Mouse (Mus musculus): ENCODE results near the gene Gm49394.

Gm49394 gene

GRCm38 (mm10) chr7:142659181-142659681 is 10.5 kb downstream of the Gm49394 start:
- no peak for DNase-seq (ENCODE audit: low read depth, low spot score)

GRCm38 (mm10) chr7:142658681-142659180 is 11.0 kb downstream of the Gm49394 start:
- no peak for DNase-seq (ENCODE audit: low read depth, low spot score)

- DNase-seq (ENCODE audit: low read depth, low spot score): no peak
These were observed 11.7 kb downstream of the Gm49394 start for GRCm38 (mm10) chr7:142657821-142658614.

- no peak for DNase-seq (ENCODE audit: low read depth, low spot score)
These were observed 12.4 kb downstream of the Gm49394 start for GRCm38 (mm10) chr7:142657341-142657791.

DNA sequence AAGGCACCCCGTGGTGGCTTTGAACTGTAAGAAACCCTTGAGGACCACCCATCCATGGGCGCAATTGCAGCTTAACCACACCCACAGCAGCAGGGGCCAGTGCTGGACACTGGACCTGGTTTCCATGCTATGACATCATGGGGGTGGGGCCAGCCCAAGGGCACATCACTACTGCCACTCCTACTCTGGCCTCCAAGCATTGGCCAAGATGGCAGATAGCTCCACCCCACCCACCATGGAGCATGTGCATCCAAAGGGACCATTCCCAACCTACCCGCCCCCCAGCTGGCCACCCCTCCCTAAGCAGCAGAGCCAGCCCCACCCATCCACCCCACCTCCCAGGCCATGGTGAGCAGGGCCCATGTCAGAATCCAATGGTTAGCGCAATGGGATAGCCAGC is 13.7 kb downstream of the Gm49394 start:
- peak; percentile 59 for DNase-seq (ENCODE audit: low read depth, low spot score)

DNA sequence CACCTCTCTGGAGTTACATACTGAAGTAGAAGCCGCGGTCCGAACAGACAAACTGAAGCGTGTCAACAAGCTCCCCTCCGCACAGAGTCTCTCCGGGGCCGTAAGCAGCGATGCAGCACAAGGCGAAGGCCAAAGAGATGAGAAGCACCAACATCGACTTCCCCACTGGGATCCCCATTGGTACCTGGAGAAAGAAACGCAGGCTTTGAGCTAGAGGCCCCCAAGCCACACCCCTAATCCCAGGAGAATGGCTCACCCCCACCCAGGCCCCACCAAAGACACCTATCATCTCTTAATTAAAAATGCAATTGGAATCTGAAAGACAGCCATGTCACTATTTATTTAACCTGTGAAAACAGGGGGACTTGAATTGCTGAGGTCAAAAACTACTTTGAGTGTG is 14.1 kb downstream of the Gm49394 start:
- peak; percentile 60 for DNase-seq (ENCODE audit: low read depth, low spot score)

- DNase-seq (ENCODE audit: low read depth, low spot score): no peak
These were observed 16.0 kb downstream of the Gm49394 start for GRCm38 (mm10) chr7:142653726-142654125.

DNA sequence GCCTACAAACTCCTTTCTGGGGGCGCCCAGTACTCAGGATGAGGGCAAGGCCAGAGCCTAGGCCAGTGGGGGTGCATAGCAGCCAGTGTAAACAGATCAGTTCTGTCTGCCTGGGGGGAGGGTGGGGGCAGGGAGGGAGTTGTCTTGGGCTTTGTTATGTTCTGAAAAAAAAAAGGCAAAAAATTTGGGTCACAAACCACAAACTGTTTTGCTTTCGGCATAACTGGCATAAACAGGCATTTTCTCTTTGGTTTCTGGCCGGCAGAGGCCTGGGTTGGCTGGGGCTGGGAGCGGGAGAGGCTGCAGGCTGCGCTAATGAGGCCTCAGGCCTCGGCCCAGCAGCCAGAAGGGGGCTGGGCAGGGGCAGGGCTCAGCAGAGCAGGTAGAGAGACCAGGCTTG is 23.1 kb downstream of the Gm49394 start:
- no peak for DNase-seq (ENCODE audit: low read depth, low spot score)

- no peak for DNase-seq (ENCODE audit: low read depth, low spot score)
These were observed 24.7 kb downstream of the Gm49394 start for GRCm38 (mm10) chr7:142645045-142645444.

GRCm38 (mm10) chr7:142636178-142636577 is 33.6 kb downstream of the Gm49394 start:
- DNase-seq (ENCODE audit: low read depth, low spot score): no peak

DNA sequence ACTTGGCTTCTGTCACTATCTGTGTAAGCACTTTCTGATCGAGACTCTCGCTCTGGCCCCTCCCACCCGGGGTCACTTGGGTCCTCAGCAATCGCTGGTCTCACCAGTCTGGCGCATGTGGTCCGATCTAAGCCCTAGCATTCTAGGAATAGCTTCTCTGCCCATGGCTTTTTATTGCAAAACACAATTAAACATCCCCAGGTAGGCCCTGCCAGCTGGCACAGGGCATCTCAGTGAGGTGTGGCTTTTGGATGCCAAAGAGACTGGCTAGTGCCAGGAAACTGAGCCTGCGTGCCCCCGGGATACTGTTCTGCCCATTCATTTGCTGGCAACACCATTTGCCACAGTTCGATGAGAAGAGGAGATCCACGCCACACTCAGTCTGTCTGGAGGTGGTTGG is 39.1 kb downstream of the Gm49394 start:
- DNase-seq (ENCODE audit: low read depth, low spot score): no peak

GRCm38 (mm10) chr7:142629806-142630205 is 39.9 kb downstream of the Gm49394 start:
- DNase-seq (ENCODE audit: low read depth, low spot score): no peak

DNA sequence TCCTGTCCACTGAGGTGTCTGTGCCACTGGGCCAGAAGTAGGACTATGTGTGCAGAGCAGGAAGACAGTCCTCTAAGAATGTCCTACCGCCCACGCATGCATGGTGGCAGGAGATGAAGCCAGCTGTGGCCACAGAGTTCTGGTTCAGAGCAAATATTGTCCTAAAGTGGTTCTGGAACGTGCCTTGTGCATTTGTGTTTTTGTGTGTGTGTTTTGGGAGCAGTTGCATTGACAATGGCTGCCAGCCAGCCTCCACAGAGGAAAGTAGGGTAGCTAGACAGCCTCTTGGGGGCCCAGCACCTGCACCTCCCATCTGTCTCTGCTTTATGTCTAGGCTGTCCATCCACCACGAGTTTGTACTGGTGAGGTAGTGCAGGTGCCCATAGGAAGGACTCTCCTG is 47.6 kb downstream of the Gm49394 start:
- no peak for DNase-seq (ENCODE audit: low read depth, low spot score)

DNA sequence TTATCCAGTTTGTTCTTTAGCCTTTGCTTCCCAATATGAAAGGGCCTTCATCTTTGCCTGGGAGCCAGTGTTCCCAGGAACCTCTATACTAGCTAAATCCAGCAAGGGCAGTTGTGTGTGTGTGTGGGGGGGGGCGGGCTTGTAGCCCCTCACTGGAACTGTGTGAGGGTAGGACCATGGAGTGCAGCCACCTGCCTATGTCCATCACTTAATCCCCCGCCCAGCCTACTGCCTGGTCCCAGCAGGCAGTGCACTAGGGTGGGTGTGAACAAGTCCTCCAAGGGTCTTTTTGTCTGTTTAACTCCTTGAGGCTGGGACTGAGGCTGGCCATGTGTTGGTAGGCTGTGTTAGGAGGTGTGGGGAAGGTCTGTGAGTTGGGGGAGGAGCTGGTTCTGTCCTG is 56.7 kb downstream of the Gm49394 start:
- DNase-seq (ENCODE audit: low read depth, low spot score): peak; percentile 4

GRCm38 (mm10) chr7:142610627-142611406 is 58.9 kb downstream of the Gm49394 start:
- DNase-seq (ENCODE audit: low read depth, low spot score): peak; percentile 97

- no peak for DNase-seq (ENCODE audit: low read depth, low spot score)
These were observed 68.8 kb downstream of the Gm49394 start for GRCm38 (mm10) chr7:142600921-142601320.
